Mouse (Mus musculus): ENCODE results near the gene Arhgap22.

GRCm38 (mm10) chr14:33329297-33329805 is 115.5 kb downstream of the Arhgap22 start:
- no peak for TF ChIP-seq CTCF (IDR thresholded peaks at IDR 0.05)
- TF ChIP-seq POLR2A (IDR thresholded peaks at IDR 0.05; ENCODE audit: insufficient read depth, low read depth, low read length) = no peak
- 0 out of 2 replicates have a peak, but pooled peaks have one; percentile 28 for TF ChIP-seq EP300 (IDR thresholded peaks at IDR 0.05; ENCODE audit: insufficient read depth, low read depth, low read length)

All from heart, adult 2 months (tissue).